Mouse (Mus musculus) lung, postnatal 0 days (tissue): ENCODE measurements around the gene Prkch. TPM values are rescaled to one million over a fixed set of nuclear protein-coding genes. Genes with fewer than 3 reads are reported as not detected.
A peak's percentile ranks its signal among the peaks of the same experiment; 100 is the strongest.

ENCODE experiments used
- ATAC-seq: fragments of 200-750 bp; cut with Nextera tagmentation; 2 replicates; pipeline ENCODE4 v1.8.0; 2017; ENCODE audit warnings: moderate library complexity
- DNase-seq: peaks from one replicate; pipeline ENCODE4 v3.0.0-alpha.2; 2016; ENCODE audit warnings: low spot score
- H3K27ac ChIP-seq: fragments of 300-500 bp; sonication (generic); 2 replicates; pipeline ENCODE4 v1.5.1; 2014; ENCODE audit warnings: antibody characterized with exemption, mild to moderate bottlenecking, low read length, mixed read lengths
- H3K27me3 ChIP-seq: fragments of 300-500 bp; sonication (generic); replicated peaks from 2 replicates; pipeline ENCODE4 v1.6.1; 2014; ENCODE audit warnings: low read length, mixed read lengths; ENCODE audit not compliant: insufficient read depth
- H3K36me3 ChIP-seq: fragments of 300-500 bp; sonication (generic); 2 replicates; pipeline ENCODE4 v1.6.1; 2014; ENCODE audit warnings: low read length, mixed read lengths; ENCODE audit not compliant: insufficient read depth
- H3K4me1 ChIP-seq: fragments of 300-500 bp; sonication (generic); 2 replicates; pipeline ENCODE4 v1.6.1; 2014; ENCODE audit warnings: antibody characterized with exemption, low read depth, low read length, mixed read lengths; ENCODE audit not compliant: insufficient read depth
- H3K4me2 ChIP-seq: fragments of 300-500 bp; sonication (generic); replicated peaks from 2 replicates; pipeline ENCODE4 v1.6.1; 2014; ENCODE audit warnings: low read depth, mild to moderate bottlenecking, low read length, moderate library complexity, mixed read lengths
- H3K4me3 ChIP-seq: fragments of 300-500 bp; sonication (generic); 2 replicates; pipeline ENCODE4 v1.5.1; 2014; ENCODE audit warnings: low read depth, low read length
- H3K9ac ChIP-seq: fragments of 300-500 bp; sonication (generic); replicated peaks from 2 replicates; pipeline ENCODE4 v1.6.1; 2014; ENCODE audit warnings: low read depth, mild to moderate bottlenecking
- H3K9me3 ChIP-seq: fragments of 300-500 bp; sonication (generic); 2 replicates; pipeline ENCODE4 v1.6.1; 2016; ENCODE audit warnings: low read length, mixed read lengths
- CTCF ChIP-seq: IDR thresholded peaks from 2 replicates; pipeline ENCODE4 v1.5.1; 2016; ENCODE audit warnings: antibody characterized with exemption, mild to moderate bottlenecking
- EP300 ChIP-seq: IDR thresholded peaks from 2 replicates; pipeline ENCODE4 v1.6.1; 2016; ENCODE audit warnings: antibody characterized with exemption, mild to moderate bottlenecking, control low read depth
- WGBS: fragments of 180-500 bp; shearing (Covaris S2); extraction: QIAGEN DNeasy Blood & Tissue Kit; methylation state at CpG from one replicate; pipeline ENCODE4 v1.1.7; 2014; 5-methylcytosine and 5-hydroxymethylcytosine counted together
- polyA plus RNA-seq: library from polyadenylated mRNA; unstranded; fragments of >200 nt; fragmentation: Nextera tagmentation; extraction: Ambion mirVana; gene quantifications from 2 replicates; pipeline ENCODE4 v1.2.1, GENCODE M21; 2015

The Prkch gene
- polyA plus RNA-seq, 1 experiment from 2014 or later = 20.0 TPM

DNA sequence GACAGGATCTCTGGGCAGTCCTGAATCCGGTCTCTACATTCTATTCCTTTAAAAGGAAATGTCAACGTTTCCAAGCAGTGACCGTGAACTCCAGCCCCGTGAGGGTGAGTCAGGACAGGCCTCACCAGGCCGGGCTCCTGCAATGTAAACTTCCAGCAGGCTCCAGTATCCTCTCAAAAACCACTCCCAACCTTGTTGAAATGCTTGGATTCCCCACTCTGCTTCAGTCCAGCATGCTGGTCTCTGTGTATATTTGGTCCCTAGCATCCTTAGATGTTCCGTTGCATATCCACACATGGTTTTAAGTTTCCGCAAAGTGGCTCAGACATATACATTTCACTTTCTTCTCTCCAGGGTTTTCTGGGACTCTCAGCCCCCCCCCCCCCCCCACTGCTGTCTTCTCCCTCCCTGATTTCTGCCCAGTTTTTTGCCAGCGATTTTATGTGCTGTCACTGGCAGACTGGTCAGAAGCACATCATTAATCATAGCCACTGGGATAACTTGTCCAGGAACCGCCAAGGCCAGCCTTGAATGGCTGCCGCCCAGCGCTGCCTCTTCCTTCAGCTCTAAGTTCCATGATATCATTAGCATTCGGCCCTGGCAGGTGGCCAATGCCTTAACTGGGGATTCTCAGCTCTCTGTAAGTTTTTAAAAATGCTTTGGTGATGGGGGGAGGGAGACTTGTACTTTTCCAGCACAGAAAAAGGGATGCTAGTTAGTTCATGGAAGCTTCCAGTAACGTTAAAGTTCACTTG lies 225.6 kb downstream of the Prkch start:
- TF ChIP-seq EP300 (peak; percentile 54), CTCF (no peak)
- no peak overlapping the region for H3K4me2 ChIP-seq
- peak; percentile 81 for DNase-seq
- no peak overlapping the region for H3K4me3 ChIP-seq
- peak overlapping the region; percentile 16; the same call in 1 of the 2 replicates for H3K27ac ChIP-seq
- peak; percentile 84 for ATAC-seq
- no peaks in the 10 kb centered on the region for H3K36me3 ChIP-seq
- no peak overlapping the region for H3K9ac ChIP-seq
- WGBS = 12% methylated on average over 13 of the region's 13 CpGs
- H3K27me3 ChIP-seq = no peaks in the 10 kb centered on the region; the same call in 1 of the 2 replicates
- peaks cover 12% of the 10 kb centered on the region for H3K4me1 ChIP-seq
- no peaks in the 10 kb centered on the region for H3K9me3 ChIP-seq

DNA sequence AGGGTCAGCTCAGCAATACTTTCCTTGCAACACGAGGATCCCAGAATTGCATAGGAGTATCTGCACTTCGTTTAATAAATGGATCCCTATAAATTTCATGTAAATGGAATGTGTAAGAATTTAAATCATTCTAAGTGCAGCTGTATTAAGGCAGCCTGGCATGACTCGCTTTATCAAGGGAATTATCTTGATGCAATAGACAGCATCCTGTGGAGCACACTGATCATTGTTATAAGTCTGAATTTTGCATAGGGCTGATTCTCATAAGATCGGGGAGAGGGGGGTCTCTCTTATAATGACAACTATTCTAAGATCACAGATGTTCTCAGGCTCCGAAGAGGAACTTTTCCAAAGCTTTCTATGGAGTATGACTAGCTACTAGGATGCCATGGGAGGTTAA lies 226.3 kb downstream of the Prkch start:
- Histone ChIP-seq H3K4me1 (peaks cover 12% of the 10 kb centered on the region), H3K36me3 (no peaks in the 10 kb centered on the region), H3K4me2 (no peak overlapping the region), H3K9me3 (no peaks in the 10 kb centered on the region), H3K4me3 (no peak overlapping the region), H3K27ac (no peak overlapping the region), H3K9ac (no peak overlapping the region), H3K27me3 (no peaks in the 10 kb centered on the region; the same call in 1 of the 2 replicates)
- TF ChIP-seq EP300 = no peak
- no peak for TF ChIP-seq CTCF
- 53% methylated on average over 5 of the region's 5 CpGs for WGBS
- DNase-seq = no peak
- ATAC-seq = no peak

DNA sequence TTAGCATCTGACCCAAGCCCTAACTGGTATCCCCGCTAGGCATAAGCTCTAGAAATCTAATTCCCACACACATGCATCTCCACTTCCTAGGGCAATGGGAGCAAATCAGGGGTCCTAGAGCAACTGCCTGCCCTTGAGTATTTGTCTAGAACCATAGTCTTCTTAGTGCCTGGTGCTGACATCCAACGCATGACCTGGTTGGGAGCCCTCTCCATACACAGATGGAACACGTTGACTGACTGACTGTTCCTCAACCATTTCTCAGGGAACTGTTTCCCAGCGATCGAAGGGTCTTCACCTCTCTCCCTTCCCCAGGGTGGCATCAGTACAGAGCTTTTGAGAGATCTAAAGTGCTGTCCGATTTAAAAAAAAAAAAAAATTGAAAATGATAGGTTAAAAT lies 227.6 kb downstream of the Prkch start:
- Histone ChIP-seq H3K4me2 (no peak overlapping the region), H3K4me3 (no peak overlapping the region), H3K27ac (no peak overlapping the region), H3K9ac (no peak overlapping the region), H3K27me3 (no peaks in the 10 kb centered on the region; the same call in 1 of the 2 replicates), H3K9me3 (no peaks in the 10 kb centered on the region), H3K36me3 (no peaks in the 10 kb centered on the region), H3K4me1 (peaks cover 12% of the 10 kb centered on the region)
- no peak for ATAC-seq
- 57% methylated on average over 6 of the region's 6 CpGs for WGBS
- no peak for DNase-seq
- TF ChIP-seq EP300 = no peak
- TF ChIP-seq CTCF = no peak

DNA sequence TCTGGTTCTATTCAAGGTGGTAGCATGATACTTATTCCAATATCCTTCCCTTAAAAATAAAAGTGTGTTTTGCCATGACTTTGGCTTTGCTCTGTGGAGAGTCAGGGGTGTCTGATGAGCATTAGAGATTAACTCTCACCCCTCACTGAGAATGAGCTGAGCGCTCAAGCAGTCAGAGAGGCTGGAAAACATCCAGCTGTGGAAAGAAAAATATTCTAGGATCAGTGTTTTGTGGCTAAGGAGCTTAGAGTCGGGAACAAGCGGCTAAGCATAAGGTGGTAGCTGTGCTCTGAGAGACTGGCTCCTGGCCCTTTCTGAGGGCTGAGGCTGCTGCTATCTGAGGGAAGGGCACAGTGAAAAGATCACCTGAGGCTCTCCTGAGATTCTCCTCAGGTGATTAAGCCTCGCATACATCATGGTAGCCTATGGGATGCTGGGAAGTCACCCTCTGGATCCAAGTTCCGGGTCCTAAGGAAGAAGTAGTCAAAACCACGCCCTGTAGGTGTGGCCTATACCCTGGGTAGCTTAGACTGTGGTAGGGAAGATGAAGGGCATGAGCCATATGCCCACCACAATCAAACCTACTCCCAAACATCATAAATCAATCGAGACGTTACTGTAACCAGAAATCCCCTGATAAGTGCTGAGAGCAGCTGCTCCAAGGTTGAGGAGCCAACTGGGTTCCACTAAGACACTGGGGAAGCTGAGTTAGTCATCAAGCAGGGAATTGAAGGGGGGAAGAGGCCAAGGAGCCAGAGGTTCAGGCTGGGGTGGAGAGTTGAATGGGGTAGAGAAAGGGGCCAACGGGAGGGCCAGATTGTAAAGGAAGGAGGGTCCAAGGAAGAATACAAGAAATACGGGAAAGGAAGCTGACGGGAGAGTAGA lies 228.7 kb downstream of the Prkch start:
- DNase-seq = no peak

DNA sequence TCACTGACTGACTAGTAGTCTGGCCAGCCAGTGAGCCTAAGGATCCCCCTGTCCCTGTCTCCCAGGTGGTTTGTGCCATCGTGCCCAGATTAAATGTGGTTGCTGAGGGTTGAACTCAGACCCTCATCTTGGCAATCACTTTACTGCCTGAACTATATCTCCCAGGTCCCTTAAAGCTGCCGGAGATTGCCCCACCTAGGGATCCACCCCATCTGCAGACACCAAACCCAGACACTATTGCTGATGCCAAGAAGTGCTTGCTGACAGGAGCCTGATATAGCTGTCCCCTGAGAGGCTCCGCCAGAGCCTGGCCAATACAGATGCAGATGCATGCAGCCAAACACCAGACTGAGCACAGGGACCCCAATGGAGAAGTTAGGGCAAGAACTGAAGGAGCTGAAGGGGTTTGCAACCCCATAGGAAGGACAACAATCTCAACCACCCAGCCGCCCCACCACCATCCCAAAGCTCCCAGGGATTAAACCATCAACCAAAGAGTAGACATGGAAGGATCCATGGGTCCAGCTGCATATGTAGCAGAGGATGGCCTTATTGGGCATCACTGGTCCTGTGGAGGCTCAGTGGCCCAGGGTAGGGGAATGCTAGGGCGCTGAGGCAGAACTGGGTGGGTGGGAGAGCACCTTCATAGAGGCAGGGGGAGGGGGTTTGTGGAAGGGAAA lies 229.6 kb downstream of the Prkch start:
- H3K27me3 ChIP-seq = no peaks in the 10 kb centered on the region
- H3K4me3 ChIP-seq = no peak overlapping the region
- H3K4me2 ChIP-seq = no peak overlapping the region
- no peak overlapping the region for H3K27ac ChIP-seq
- ATAC-seq (no peak), DNase-seq (no peak)
- no peak for TF ChIP-seq EP300
- TF ChIP-seq CTCF = no peak
- WGBS = 90% methylated on average over 5 of the region's 5 CpGs
- H3K4me1 ChIP-seq = peaks cover 12% of the 10 kb centered on the region
- no peak overlapping the region for H3K9ac ChIP-seq
- no peaks in the 10 kb centered on the region for H3K36me3 ChIP-seq
- H3K9me3 ChIP-seq = no peaks in the 10 kb centered on the region

More for the DNA sequence above, 228.7 kb downstream of the Prkch start:
- no peak for ATAC-seq
- H3K36me3 ChIP-seq = no peaks in the 10 kb centered on the region
- H3K27me3 ChIP-seq = no peaks in the 10 kb centered on the region; the same call in 1 of the 2 replicates
- peaks cover 12% of the 10 kb centered on the region for H3K4me1 ChIP-seq
- H3K4me2 ChIP-seq = no peak overlapping the region
- no peak for TF ChIP-seq EP300
- no peak overlapping the region for H3K27ac ChIP-seq
- H3K9ac ChIP-seq = no peak overlapping the region
- no peaks in the 10 kb centered on the region for H3K9me3 ChIP-seq
- WGBS = 69% methylated on average over 11 of the region's 11 CpGs
- H3K4me3 ChIP-seq = no peak overlapping the region

DNA sequence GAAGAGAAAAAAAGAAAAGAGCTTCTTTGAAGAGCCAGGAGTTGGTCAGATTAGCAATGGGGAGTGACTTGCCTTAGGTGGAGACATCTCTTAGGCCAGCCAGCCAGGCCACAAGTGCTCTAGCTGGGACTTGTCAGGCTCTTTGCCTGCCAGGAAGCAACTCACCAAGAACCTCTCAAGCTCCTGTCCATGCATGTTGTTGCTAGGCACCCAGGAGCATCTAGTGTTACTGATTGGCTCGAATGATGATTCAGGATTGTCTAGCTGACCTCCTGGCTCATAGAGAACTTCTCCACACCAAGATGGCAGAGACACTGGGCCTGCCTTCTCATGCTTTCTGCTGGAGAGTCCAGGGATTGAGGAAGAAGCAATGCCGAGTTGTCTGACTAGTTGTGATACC lies 230.3 kb downstream of the Prkch start:
- WGBS = 88% methylated on average over 2 of the region's 2 CpGs
- Histone ChIP-seq H3K9me3 (no peaks in the 10 kb centered on the region), H3K4me1 (peaks cover 9% of the 10 kb centered on the region), H3K9ac (no peak overlapping the region), H3K27me3 (no peaks in the 10 kb centered on the region), H3K4me3 (no peak overlapping the region), H3K27ac (no peak overlapping the region), H3K4me2 (no peak overlapping the region), H3K36me3 (no peaks in the 10 kb centered on the region)
- DNase-seq (no peak), ATAC-seq (no peak)
- TF ChIP-seq CTCF = no peak
- no peak for TF ChIP-seq EP300
